Mouse (Mus musculus) stomach, embryonic 16.5 days (tissue): Measurements from ENCODE around the gene Sdad1. TPM values are rescaled to one million over a fixed set of nuclear protein-coding genes. Genes with fewer than 3 reads are reported as not detected.

ENCODE experiments used
- ATAC-seq: fragments of 200-750 bp; cut with Nextera tagmentation; 2 replicates; pipeline ENCODE4 v1.8.0; 2017; ENCODE audit warnings: moderate number of reproducible peaks, moderate TSS enrichment; ENCODE audit not compliant: insufficient read depth, low FRiP score
- H3K27ac ChIP-seq: fragments of 300-500 bp; sonication (generic); 2 replicates; pipeline ENCODE4 v1.5.1; 2014; ENCODE audit warnings: low read length
- H3K27me3 ChIP-seq: fragments of 300-500 bp; sonication (generic); 2 replicates; pipeline ENCODE4 v1.6.1; 2014; ENCODE audit warnings: low read length, control low read depth, mixed read lengths; ENCODE audit not compliant: control insufficient read depth, insufficient read depth
- H3K36me3 ChIP-seq: fragments of 300-500 bp; sonication (generic); 2 replicates; pipeline ENCODE4 v1.6.1; 2014; ENCODE audit warnings: low read length; ENCODE audit not compliant: control insufficient read depth, insufficient read depth
- H3K4me1 ChIP-seq: fragments of 300-500 bp; sonication (generic); 2 replicates; pipeline ENCODE4 v1.6.1; 2014; ENCODE audit warnings: low read length, control low read depth, mixed read lengths; ENCODE audit not compliant: control insufficient read depth, insufficient read depth
- H3K4me2 ChIP-seq: fragments of 300-500 bp; sonication (generic); 2 replicates; pipeline ENCODE4 v1.6.1; 2014; ENCODE audit warnings: low read depth, low read length, mixed read lengths
- H3K4me3 ChIP-seq: fragments of 300-500 bp; sonication (generic); replicated peaks from 2 replicates; pipeline ENCODE4 v1.5.1; 2014; ENCODE audit warnings: mild to moderate bottlenecking, low read length
- H3K9ac ChIP-seq: fragments of 300-500 bp; sonication (generic); 2 replicates; pipeline ENCODE4 v1.6.1; 2014; ENCODE audit warnings: low read length
- H3K9me3 ChIP-seq: fragments of 300-500 bp; sonication (generic); replicated peaks from 2 replicates; pipeline ENCODE4 v1.6.1; 2016; ENCODE audit warnings: low read length, control low read depth; ENCODE audit not compliant: control insufficient read depth
- WGBS: fragments of 180-500 bp; shearing (Covaris S2); extraction: QIAGEN DNeasy Blood & Tissue Kit; methylation state at CpG from one replicate; pipeline ENCODE4 v1.1.7; 2014; 5-methylcytosine and 5-hydroxymethylcytosine counted together
- polyA plus RNA-seq: library from polyadenylated mRNA; unstranded; fragments of >200 nt; fragmentation: Nextera tagmentation; extraction: Ambion mirVana; gene quantifications from 2 replicates; pipeline ENCODE4 v1.2.1, GENCODE M21; 2015

The Sdad1 gene
- polyA plus RNA-seq, 1 experiment from 2014 or later: 31.3 TPM

GRCm38 (mm10) chr5:92239333-92240232 is 70.7 kb downstream of the Sdad1 start:
- no peaks in the 10 kb centered on the region for H3K27me3 ChIP-seq
- no peak for ATAC-seq
- no peak overlapping the region for H3K27ac ChIP-seq
- H3K4me1 ChIP-seq: 0 out of 2 replicates have a peak, but pooled peaks cover 11% of the 10 kb centered on the region
- H3K4me3 ChIP-seq: no peak overlapping the region
- H3K4me2 ChIP-seq: no peak overlapping the region
- 43% methylated on average over 29 of the region's 29 CpGs for WGBS
- no peaks in the 10 kb centered on the region for H3K9me3 ChIP-seq
- H3K9ac ChIP-seq: no peak overlapping the region
- H3K36me3 ChIP-seq: no peaks in the 10 kb centered on the region

- Histone ChIP-seq H3K27ac (peak overlapping the region; percentile 64), H3K27me3 (no peaks in the 10 kb centered on the region), H3K4me3 (peak overlapping the region; percentile 8; the same call in 1 of the 2 replicates), H3K4me2 (peak overlapping the region; percentile 29; the same call in 1 of the 2 replicates), H3K9me3 (no peaks in the 10 kb centered on the region), H3K4me1 (0 out of 2 replicates have a peak, but pooled peaks cover 11% of the 10 kb centered on the region), H3K9ac (peak overlapping the region; percentile 41; the same call in 1 of the 2 replicates), H3K36me3 (no peaks in the 10 kb centered on the region)
- ATAC-seq: peak; percentile 68; the same call in 1 of the 2 replicates
- 18% methylated on average over 5 of the region's 5 CpGs for WGBS
Measured at GRCm38 (mm10) chr5:92234939-92235557, 75.2 kb downstream of the Sdad1 start.

Other genes starting within 250 kb of the Sdad1 start
- 141 and 146 TPM in 2 replicates for gene G3bp2, start 226.8 kb downstream of the Sdad1 start, polyA plus RNA-seq
- gene Uso1, start 172.5 kb downstream of the Sdad1 start, polyA plus RNA-seq: 46.8 and 50.7 TPM in 2 replicates
- gene U90926, start 95.1 kb downstream of the Sdad1 start, polyA plus RNA-seq: not detected in 2 replicates
- 0.48 and 0.60 TPM in 2 replicates for gene Ppef2, start 54.2 kb downstream of the Sdad1 start, polyA plus RNA-seq
- gene Naaa, start 32.3 kb downstream of the Sdad1 start, polyA plus RNA-seq: 21.4 and 22.1 TPM in 2 replicates
- not detected in 2 replicates for gene Cxcl9, start 17.6 kb upstream of the Sdad1 start, polyA plus RNA-seq
- 6.7 and 7.3 TPM in 2 replicates for gene Art3, start 21.3 kb upstream of the Sdad1 start, polyA plus RNA-seq
- 0.97 and 1.8 TPM in 2 replicates for gene Cxcl10, start 38.4 kb upstream of the Sdad1 start, polyA plus RNA-seq
- gene Nup54, start 124.7 kb upstream of the Sdad1 start, polyA plus RNA-seq: 47.1 and 47.3 TPM in 2 replicates
- 17.7 and 18.2 TPM in 2 replicates for gene Scarb2, start 196.4 kb upstream of the Sdad1 start, polyA plus RNA-seq
- gene Fam47e, start 244.6 kb upstream of the Sdad1 start, polyA plus RNA-seq: 0.37 and 0.61 TPM in 2 replicates